Mouse (Mus musculus) natural killer cell, adult 2 months (primary cell): ENCODE results near the gene Disp1.

Source experiments
- DNase-seq, 2 experiments: peaks; one replicate each; pipeline ENCODE4 v3.0.0; 2022; ENCODE audit warnings: low spot score in 2 of 2

Gene Disp1

GRCm38 (mm10) chr1:183086843-183087242 is 134.5 kb downstream of the Disp1 start:
- no peak for DNase-seq

- DNase-seq = no peak
These were observed 137.0 kb downstream of the Disp1 start for GRCm38 (mm10) chr1:183084085-183085050.

GRCm38 (mm10) chr1:183082436-183082835 is 138.9 kb downstream of the Disp1 start:
- DNase-seq = no peak

DNA sequence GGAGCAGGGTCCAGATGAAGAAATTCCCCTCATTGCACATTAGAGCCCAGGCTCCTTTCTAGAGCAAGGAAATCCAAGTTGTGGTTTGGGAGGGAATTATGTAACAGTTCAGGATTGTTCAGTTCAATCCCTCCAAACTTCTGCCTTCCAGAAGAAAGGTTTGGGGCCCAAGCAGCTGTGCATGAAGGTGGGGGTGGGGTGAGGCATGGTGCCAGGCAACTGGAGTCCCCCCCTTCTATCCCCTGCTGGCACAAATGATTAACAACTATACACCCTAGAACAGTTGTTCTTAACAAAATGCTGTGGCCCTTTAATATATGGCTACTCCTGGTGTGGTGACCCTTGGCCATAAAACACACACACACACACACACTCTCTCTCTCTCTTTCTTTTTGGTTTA is 140.2 kb downstream of the Disp1 start:
- DNase-seq = no peak

DNA sequence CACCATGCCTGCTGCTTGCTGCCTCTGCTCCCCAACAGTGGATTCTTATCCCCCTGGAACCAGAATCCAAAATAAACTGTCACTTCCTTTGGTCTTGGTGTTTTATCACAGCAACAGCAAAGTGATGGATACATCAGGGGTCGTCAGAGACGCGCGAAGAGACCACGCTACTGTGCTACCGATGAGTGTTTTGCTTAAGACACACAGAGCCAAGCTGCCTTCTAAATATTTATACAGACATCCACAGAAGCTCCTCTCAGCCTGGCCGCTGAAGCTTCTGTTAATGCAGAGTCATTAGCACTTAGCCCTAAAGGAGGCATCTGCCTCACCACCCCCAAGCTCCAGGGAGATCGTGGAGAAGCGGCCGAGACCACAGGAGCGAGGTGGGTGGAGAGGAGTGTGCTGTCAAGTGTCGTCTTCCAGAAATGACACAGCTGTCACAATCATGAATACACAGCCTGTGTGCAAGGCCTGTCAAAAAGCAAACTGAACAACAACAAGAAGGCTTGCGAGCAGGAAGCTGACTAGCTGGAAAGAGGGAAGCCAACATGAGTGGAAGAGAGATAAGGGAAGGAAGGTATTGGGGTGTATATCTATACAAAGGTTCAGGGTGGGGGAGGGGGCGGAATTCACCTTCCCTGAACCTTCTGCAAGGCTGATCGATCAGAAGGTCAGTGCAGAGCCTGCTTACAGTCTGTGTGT is 146.1 kb downstream of the Disp1 start:
- DNase-seq = no peak

DNA sequence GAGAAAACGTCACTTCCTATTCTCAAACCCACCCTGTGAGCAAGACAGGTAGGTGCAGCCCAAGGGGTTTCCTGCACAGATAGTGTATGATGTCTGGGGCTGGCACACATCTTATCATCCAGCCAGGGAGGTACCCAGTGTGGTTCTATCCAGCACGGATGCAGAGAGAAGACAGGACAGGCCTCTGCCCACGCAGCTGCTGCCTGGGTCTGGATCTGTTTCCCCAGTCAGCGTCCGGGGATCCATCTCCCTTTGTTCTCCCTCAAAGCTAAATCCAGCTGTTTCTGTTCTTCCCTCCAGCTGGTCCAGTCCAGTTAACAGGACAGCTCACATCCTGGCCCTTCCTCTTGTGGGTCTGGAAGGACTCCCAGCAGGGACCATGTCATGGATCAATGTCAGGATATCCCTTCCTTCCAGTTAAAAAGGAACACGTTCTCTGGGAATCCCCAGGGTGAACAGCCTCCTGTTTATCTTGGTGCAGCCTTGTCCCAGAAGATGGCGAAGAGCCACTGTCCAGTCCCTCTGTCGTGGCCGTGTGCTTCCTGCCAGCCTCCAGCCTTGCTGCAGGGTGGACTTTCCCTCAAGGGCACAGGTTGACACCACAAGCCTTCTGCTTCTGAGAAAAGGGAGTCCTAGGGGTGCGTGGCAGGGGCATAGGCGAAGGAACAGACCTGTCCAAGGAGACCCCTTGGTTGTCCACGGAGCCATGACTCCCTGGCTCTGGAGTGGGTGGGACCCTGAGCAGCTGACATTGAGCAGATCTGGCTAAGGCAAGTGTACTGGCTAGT is 148.9 kb downstream of the Disp1 start:
- DNase-seq = no peak

DNA sequence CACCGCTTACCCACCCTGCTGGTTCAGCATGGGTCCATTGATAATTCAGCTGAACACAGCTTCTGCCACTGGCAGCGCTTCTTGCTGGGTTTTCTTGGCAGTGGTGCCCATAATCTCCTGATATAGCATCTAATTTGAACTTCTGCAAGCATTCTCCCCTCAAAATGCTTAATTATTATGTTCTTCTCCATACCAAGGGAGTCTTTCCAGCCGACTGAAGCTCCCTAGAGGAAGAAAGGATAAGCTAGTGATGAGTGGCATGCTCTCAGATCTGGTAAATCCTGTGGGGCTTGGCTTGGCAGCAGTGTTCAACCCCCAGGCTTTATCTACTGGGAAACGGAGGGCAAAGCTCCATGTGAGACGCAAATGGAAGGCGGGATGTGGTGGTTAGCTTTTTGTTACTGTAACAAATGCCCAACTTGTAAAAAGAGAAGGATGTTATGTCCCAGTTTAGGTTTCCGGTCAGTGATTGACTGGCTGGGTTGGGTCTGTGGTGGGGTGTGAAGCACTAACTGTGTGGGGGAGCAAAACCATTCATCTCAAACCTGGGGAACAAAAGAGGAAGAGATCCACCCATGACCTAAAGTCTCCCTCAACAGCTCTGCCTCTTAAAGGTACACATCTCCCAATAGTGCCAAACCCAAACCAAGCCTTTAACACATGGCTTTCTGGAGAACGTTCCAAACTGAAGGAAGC is 151.2 kb downstream of the Disp1 start:
- no peak for DNase-seq

- no peak for DNase-seq
These were observed 153.5 kb downstream of the Disp1 start for GRCm38 (mm10) chr1:183067807-183068206.

DNA sequence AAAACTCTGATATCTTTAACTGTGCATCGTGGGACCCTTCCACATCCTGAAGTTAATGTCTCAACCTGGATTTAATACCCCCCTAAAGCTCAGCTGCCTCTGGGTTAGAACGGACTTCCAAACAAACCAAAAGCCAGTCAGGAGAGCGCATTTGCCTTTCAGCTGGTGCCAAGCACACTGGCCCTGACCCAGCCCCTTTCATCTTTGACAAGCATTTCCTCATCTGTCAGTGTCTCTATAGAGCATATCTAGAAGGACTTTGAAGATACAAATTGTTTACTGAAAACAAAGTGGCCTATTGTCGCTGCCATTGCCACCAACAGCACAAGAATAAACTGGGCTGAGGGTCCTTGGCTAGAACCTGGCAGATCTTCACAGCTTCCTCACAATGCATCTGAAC is 154.3 kb downstream of the Disp1 start:
- DNase-seq = no peak

DNA sequence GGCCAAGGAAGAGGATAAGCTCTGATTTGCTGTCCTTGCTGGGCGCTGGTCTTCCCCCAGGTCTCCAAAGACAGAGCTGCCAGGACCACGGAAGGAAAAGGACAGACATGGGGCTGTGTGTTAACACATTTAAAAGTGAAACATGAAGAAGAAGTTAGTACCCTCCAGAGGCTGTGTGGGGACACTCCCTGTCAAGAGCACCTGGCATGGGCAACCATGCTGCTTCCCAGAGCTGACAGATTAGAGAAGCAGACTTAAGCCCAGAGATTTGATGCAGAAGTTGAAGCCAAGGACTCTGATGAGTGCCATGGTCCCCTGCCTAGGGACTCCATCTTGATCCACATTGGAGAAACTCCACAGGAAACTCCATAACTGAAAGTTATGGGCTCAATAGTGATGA is 160.7 kb downstream of the Disp1 start:
- DNase-seq = no peak

GRCm38 (mm10) chr1:183056289-183056655 is 165.1 kb downstream of the Disp1 start:
- no peak for DNase-seq

GRCm38 (mm10) chr1:183055608-183056288 is 165.6 kb downstream of the Disp1 start:
- DNase-seq = no peak

- no peak for DNase-seq
These were observed 168.7 kb downstream of the Disp1 start for GRCm38 (mm10) chr1:183052663-183053062.

GRCm38 (mm10) chr1:183049295-183049694 is 172.0 kb downstream of the Disp1 start:
- DNase-seq = no peak

DNA sequence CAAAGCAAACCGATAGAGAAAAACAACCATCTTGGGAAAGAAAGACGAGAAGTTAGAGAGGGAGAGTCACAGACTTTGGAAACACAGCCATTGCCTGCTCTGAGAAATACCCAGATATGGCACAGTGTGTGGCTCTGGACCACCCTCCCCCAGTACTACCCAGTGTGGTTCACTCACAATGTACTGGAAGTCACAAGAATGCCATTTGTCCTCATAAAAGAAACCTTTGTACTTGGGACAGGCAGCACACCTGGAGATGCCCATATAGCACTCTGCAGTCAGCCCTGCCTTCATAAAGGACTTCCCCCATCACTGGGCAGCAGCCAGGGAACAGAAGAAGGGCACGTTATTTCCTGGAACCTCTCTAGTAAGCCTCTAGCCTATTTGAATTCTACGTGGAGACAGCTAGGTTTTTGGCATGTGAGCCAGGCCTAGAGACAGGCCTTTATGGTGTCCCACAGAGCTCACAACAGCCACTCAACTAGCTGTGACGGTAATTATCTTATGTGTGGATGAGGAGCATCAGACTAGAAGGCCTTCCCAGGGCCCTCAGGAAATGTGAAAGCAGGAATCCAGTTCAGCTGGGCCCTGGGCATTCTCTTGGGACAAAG is 173.3 kb downstream of the Disp1 start:
- DNase-seq = no peak

- no peak for DNase-seq
These were observed 174.0 kb downstream of the Disp1 start for GRCm38 (mm10) chr1:183047191-183047912.

DNA sequence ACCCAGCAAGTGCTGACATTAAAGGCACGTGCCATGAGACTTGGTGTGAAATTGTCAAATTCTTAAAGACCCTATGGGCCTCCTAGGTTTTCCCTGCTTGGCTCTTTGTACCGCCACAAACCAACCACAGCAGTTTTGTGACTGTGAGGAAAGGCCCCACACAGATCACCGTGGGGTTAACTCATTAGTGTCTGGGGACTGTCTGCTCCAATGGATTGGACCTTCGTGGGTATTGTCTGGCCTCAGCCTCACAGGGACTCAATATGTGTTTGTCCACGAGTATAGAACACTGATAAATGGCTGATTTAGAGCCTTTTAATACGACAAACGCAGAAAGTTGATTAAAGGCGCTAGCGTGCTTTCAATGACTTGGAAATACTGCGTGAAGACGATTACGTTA is 175.2 kb downstream of the Disp1 start:
- DNase-seq = no peak

- no peak for DNase-seq
These were observed 178.0 kb downstream of the Disp1 start for GRCm38 (mm10) chr1:183043161-183043812.

- DNase-seq = no peak
These were observed 179.6 kb downstream of the Disp1 start for GRCm38 (mm10) chr1:183041703-183042102.
